Mouse (Mus musculus) bone marrow, adult 2 months (tissue): Measurements from ENCODE around the gene Vps50. TPM values are rescaled to one million over a fixed set of nuclear protein-coding genes. Genes with fewer than 3 reads are reported as not detected.

Source experiments
- H3K27ac ChIP-seq: fragments of 200-500 bp; 2 replicates; pipeline ENCODE4 v1.5.1; 2012; ENCODE audit warnings: low read depth, mild to moderate bottlenecking, control low read depth, inconsistent platforms, low read length; ENCODE audit not compliant: control insufficient read depth, poor library complexity, insufficient read depth
- H3K4me1 ChIP-seq: fragments of 200-500 bp; 2 replicates; pipeline ENCODE4 v1.6.1; 2011; ENCODE audit warnings: low read length; ENCODE audit not compliant: control insufficient read depth, insufficient read depth
- H3K4me3 ChIP-seq: fragments of 200-500 bp; replicated peaks from 2 replicates; pipeline ENCODE3; 2011; ENCODE audit warnings: mild to moderate bottlenecking, low read depth, low read length, control low read depth; ENCODE audit not compliant: control insufficient read depth
- CTCF ChIP-seq: fragments of 200-500 bp; IDR thresholded peaks from 2 replicates; pipeline ENCODE4 v1.5.1; 2011; ENCODE audit warnings: low read length, control low read depth; ENCODE audit not compliant: control insufficient read depth, insufficient read depth
- POLR2A ChIP-seq: fragments of 200-500 bp; IDR thresholded peaks from 2 replicates; pipeline ENCODE4 v1.6.1; 2011; ENCODE audit warnings: low read depth, mild to moderate bottlenecking, control low read depth, low read length, borderline replicate concordance; ENCODE audit not compliant: control insufficient read depth
- WGBS: fragments of 180-500 bp; shearing (Covaris S2); methylation state at CpG from one replicate; pipeline ENCODE4 v1.1.7; 2018; 5-methylcytosine and 5-hydroxymethylcytosine counted together
- polyA plus RNA-seq: library from polyadenylated mRNA; stranded (reverse); fragments of >200 nt; gene quantifications from 2 replicates; pipeline ENCODE4 v1.2.4, GENCODE M21; 2011; ENCODE audit warnings: low replicate concordance; ENCODE audit not compliant: missing spikeins, insufficient read depth, insufficient read length

Gene Vps50
- polyA plus RNA-seq = 4.6 and 16.0 TPM in 2 replicates

DNA sequence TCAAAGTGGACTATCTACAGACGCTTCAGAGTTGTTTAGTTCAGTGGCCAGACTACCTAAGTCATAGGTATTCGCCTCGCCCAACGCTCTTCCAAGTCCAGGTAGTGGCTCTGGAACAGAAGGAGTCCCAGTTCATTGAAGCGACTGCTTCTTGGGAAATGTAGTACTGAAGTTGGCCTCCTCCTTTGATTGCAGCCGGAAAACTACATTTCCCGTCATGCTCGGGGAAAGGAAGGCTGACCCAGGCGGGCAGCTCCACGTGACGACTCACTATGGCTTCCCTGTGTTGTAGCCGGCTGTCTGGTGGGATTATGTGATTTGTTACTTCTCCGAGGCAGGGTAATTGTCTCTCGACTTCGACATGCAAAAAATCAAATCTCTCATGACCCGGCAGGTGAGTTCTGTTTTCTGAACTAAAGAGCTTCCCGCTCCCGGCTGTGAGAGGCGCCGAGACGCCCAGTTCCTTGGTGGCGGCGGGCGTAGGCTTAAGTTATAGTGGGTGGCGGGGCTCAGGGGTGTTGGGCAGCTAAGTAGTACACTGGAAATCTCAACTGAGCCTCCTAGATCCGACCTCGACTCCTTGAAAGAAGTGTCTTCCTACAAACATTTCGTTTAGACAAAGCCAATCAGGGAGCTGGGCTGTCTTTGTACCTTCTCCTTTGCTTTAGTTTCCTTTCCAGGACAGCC is at the start of gene Vps50, which contains the start of gene Hepacam2:
Vps50 (plus strand) TSS at position 221 of the 687 bp plus-strand sequence.
Hepacam2 (minus strand) TSS at position 137 of the 687 bp plus-strand sequence.
- Histone ChIP-seq H3K4me3 (peak within 1 kb of the TSS; percentile 73), H3K27ac (no peak within 1 kb of the TSS), H3K4me1 (peaks cover 1% of the 10 kb centered on the region; the same call in 1 of the 2 replicates)
- 3% methylated on average over 28 of the region's 28 CpGs for WGBS
- TF ChIP-seq CTCF (no peak), POLR2A (no peak)

DNA sequence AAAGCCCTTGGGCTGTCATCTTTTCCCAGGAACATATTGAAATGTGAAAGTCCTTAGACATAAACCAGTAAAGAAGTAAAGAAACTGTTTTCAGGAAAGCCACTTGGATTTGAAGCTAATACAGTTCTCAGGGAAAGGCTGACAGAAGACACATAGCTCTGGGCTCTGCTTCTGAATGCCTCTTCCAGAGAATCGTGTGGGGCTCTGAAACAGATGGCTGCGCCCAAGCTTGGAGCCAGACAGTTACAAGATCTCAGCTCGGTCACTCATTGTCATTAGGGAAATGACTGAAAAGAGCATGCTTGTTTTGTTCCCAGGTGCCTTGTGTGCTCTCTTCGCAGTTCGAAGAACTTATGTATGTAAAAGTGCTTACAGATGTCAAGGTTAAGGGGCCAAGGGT is 43.8 kb upstream of the Vps50 start:
- no peak overlapping the region for H3K27ac ChIP-seq
- no peaks in the 10 kb centered on the region for H3K4me1 ChIP-seq
- H3K4me3 ChIP-seq = no peak overlapping the region
- WGBS = 61% methylated on average over 5 of the region's 5 CpGs
- TF ChIP-seq POLR2A = no peak

DNA sequence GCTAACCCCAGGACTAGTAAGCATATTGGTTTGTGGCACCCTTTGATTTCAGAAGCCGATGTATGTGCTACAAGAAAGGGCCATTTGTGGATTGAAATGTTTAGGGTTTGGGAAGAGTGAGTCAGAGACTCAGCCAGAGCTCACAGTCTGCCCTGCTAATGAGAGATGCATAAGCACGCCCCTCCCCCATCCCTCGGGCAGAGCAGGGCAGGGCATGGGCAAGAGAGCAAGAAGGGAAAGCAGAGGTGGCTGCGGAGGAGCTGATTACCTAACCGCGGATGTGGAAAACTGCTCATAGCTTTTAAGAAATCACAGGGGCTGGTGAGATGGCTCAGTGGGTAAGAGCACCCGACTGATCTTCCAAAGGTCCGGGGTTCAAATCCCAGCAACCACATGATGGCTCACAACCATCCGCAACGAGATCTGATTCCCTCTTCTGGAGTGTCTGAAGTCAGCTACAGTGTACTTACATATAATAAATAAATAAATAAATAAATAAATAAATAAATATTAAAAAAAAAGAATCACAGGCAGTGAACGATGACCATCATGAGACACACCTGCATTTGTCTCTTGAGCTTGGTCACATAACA is 42.1 kb upstream of the Vps50 start:
- no peak overlapping the region for H3K4me3 ChIP-seq
- no peak overlapping the region for H3K27ac ChIP-seq
- 57% methylated on average over 11 of the region's 11 CpGs for WGBS
- TF ChIP-seq POLR2A (no peak), CTCF (no peak)
- no peaks in the 10 kb centered on the region for H3K4me1 ChIP-seq

DNA sequence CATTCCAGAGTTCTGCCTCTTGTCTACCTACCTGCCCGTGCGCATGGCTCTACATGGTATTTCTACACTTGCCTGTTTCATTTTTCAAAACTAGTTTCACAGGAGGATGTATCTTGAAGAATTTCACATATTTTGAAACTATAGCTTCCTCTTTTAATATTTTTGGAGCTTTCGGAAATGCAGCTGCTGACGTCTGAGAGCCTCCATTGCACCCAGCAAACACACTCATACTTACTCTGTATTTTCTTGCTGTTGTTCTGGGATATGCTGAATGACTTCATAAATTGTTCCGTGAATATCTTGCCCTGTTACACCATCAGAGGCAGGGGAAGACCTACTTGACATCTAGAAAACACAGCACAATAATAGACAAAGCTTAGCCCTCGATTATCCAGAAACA is 35.2 kb upstream of the Vps50 start:
- TF ChIP-seq POLR2A = no peak
- no peak for TF ChIP-seq CTCF
- WGBS = 45% methylated on average over 6 of the region's 6 CpGs

DNA sequence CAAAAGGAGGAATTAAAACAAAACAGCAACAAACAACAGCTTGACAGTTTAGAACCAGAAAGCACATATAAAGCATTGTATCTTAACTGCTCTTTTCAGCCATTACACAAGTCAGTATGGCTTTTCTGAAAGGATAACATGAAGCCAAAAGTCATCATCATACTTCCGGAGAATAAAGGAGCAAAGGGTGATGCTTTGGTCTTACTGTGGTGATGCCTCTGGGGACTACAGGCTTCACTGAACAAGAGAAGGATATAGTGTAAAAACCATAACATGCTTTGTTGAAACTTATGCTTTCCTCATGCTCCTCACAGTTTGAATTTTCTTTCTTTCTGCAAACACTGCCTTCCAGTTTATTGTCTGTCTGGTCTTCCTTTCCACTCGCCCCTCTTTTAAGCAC is 34.6 kb upstream of the Vps50 start:
- H3K4me3 ChIP-seq = no peak overlapping the region
- H3K4me1 ChIP-seq = no peaks in the 10 kb centered on the region
- 60% methylated on average over 2 of the region's 2 CpGs for WGBS
- no peak overlapping the region for H3K27ac ChIP-seq
- TF ChIP-seq POLR2A = no peak
- no peak for TF ChIP-seq CTCF

More for the DNA sequence above, 35.2 kb upstream of the Vps50 start:
- H3K4me1 ChIP-seq = no peaks in the 10 kb centered on the region
- H3K4me3 ChIP-seq = no peak overlapping the region
- no peak overlapping the region for H3K27ac ChIP-seq

DNA sequence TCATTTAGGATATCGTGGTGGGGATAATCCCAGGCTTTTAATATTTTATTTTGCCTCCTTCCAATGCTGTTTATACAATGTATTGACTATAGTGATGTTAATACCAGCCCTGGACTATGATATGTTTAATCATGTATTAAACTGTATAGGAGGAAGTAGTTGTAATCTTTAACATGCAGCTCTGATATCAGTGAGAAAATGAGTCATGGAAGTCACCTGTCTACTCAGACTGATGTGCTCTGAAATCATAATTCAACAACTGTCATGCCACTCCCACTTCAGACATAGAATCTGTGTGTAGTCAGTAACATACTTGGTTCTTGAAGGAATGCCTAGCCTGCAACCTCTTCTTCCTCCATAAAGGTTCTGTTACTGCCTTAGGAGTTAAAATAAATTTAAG is 29.6 kb upstream of the Vps50 start:
- WGBS = 54% methylated on average over 1 of the region's 1 CpGs
- Histone ChIP-seq H3K4me1 (no peaks in the 10 kb centered on the region), H3K27ac (no peak overlapping the region), H3K4me3 (no peak overlapping the region)
- no peak for TF ChIP-seq POLR2A
- TF ChIP-seq CTCF = no peak

DNA sequence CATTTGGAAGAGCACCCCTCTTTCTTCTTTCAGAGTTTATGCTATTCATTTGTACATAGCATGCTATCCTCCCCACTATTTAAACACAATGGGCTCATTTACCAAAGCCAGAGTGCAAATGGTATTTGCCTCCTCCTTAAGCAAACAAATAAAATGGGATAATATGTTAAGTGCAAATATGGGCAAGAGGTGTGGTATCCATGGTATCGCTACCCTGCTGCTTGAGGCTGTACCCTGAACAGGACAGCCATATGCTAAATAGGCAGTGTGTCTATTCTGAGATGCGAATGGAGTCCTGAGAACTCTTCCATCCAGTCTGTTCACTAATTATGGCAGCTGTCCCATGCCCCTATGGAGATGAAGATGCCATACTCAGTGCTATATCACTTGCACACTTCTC is 27.5 kb upstream of the Vps50 start:
- H3K27ac ChIP-seq = no peak overlapping the region
- 68% methylated on average over 2 of the region's 2 CpGs for WGBS
- H3K4me3 ChIP-seq = no peak overlapping the region
- no peaks in the 10 kb centered on the region for H3K4me1 ChIP-seq
- no peak for TF ChIP-seq CTCF
- TF ChIP-seq POLR2A = no peak

DNA sequence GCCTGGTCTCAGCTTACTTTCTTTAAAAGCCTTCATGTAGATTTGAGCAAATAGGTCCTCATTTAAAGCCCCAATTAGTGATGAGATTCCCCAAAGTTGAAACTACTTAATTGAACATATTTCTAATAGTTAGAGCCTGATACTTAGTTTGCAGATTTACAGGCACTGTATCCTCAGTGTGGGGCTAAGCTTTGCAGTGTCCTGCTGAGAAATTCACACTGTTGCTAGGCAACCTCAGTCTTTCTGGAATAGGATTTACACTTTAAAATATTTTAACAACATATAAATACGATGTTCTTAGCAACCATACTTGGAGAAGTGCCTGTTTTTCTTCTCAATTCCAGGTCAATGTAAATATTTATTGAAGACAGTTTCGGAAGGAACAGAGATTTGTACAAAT is 21.9 kb upstream of the Vps50 start:
- no peaks in the 10 kb centered on the region for H3K4me1 ChIP-seq
- no peak overlapping the region for H3K27ac ChIP-seq
- H3K4me3 ChIP-seq = no peak overlapping the region
- 63% methylated on average over 2 of the region's 2 CpGs for WGBS
- TF ChIP-seq POLR2A = no peak
- TF ChIP-seq CTCF = no peak
